Mouse (Mus musculus): ENCODE results near the gene Trappc1. TPM values are rescaled to one million over a fixed set of nuclear protein-coding genes. Genes with fewer than 3 reads are reported as not detected.

The Trappc1 gene
- polyA plus RNA-seq, 1 experiment = 96.0 TPM

DNA sequence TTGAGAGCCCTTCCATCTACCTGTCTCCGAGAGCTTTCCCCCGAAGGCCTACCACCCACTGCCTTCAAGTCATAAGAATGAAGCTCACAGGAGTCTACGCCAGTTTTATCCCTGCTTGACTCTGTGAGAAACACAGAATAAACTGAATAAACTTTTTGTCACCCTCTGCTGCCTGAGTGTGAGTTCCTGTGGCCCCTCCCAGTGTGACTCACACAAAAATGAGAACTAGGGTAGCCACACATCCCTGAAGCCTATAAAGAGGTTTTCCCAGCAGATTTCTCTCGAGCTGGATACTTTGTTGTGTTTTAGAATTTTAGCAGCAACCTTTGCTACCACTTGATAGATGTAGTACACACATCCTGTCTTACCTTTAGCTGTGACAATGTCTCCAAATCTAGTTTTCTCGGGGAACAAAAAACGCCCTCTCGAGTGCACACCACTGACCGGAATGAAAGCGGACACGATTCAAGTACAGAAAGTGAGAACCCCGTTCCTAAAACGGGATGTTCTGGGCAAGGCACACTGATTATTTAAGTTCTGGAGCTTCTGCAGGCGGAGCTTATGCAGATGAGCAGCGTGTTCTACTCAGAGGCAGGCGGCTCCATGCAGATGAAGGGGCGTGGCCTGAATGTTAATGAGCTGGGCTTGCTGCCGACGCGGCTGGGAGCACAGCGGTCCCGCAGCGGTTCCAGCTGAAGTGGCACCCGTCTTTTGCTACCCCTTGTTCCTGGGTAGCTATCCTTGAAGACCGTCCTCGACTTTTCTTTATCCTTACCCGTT, 2.0 kb downstream of the Trappc1 start, which contains the start of gene Kcnab3:
Gene Kcnab3, plus strand, starts transcription at position 631 of the 780 bp plus-strand sequence.
- Histone ChIP-seq H3K27me3 (ENCODE audit: control insufficient read depth, insufficient read depth, low read length, poor library complexity, severe bottlenecking) (peaks cover 9% of the 10 kb centered on the region), H3K4me3 (ENCODE audit: low read depth, low read length) (peak within 1 kb of the TSS; percentile 60), H3K27ac (ENCODE audit: insufficient read depth, low read length) (no peak within 1 kb of the TSS), H3K9ac (ENCODE audit: low read depth, poor library complexity, severe bottlenecking) (peak within 1 kb of the TSS; percentile 64), H3K4me1 (ENCODE audit: control insufficient read depth, insufficient read depth, low read length) (no peaks in the 10 kb centered on the region), H3K36me3 (ENCODE audit: control insufficient read depth, insufficient read depth, low read length, poor library complexity, severe bottlenecking) (no peaks in the 10 kb centered on the region; the same call in 1 of the 2 replicates), H3K9me3 (replicated peaks; ENCODE audit: control insufficient read depth, insufficient read depth, low read length, poor library complexity, severe bottlenecking) (no peaks in the 10 kb centered on the region)
- TF ChIP-seq POLR2A (IDR thresholded peaks at IDR 0.05; ENCODE audit: insufficient read depth, low read length) (peak; percentile 47), EP300 (IDR thresholded peaks at IDR 0.05; ENCODE audit: insufficient read depth, low read depth, low read length) (no peak)

DNA sequence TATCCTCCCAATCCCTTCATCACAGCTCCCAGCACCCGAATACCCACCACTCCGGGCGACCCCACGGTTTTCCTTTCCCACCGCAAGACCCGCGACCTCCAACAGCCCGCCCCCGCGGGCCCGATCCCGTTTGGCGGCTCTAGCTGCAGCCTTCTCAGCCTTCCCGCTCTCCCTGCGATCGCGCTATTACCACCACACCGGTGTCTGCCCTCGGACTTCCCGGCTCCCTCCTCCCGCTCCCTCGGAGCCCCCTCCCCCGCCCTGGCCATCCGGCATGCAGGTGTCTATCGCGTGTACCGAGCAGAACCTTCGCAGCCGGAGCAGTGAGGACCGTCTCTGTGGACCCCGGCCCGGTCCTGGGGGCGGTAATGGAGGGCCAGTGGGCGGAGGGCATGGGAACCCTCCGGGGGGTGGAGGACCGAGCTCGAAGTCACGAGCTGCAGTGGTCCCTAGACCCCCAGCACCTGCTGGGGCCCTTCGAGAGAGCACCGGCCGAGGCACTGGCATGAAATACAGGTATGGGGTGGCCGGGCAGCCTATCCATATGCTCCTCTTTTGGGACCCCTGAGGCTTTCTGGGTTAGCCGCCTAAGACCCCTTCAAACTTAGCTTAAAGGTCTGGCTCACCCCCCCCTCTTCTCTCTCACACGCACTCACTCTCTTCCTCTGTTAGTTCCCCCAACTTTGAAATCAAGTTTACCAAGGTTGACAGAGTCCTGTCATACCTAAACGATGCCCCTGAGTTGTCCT, 2.8 kb downstream of the Trappc1 start:
- no peak for TF ChIP-seq EP300 (IDR thresholded peaks at IDR 0.05; ENCODE audit: insufficient read depth, low read depth, low read length)
- no peak for TF ChIP-seq POLR2A (IDR thresholded peaks at IDR 0.05; ENCODE audit: insufficient read depth, low read length)
- no peak for TF ChIP-seq CTCF (IDR thresholded peaks at IDR 0.05; ENCODE audit: low read depth, low read length)
- Histone ChIP-seq H3K27ac (ENCODE audit: insufficient read depth, low read length) (no peak overlapping the region), H3K4me3 (ENCODE audit: low read depth, low read length) (peak overlapping the region; percentile 60), H3K27me3 (ENCODE audit: control insufficient read depth, insufficient read depth, low read length, poor library complexity, severe bottlenecking) (peaks cover 9% of the 10 kb centered on the region), H3K36me3 (ENCODE audit: control insufficient read depth, insufficient read depth, low read length, poor library complexity, severe bottlenecking) (no peaks in the 10 kb centered on the region), H3K4me1 (ENCODE audit: control insufficient read depth, insufficient read depth, low read length) (no peaks in the 10 kb centered on the region), H3K9ac (ENCODE audit: low read depth, poor library complexity, severe bottlenecking) (peak overlapping the region; percentile 64), H3K9me3 (replicated peaks; ENCODE audit: control insufficient read depth, insufficient read depth, low read length, poor library complexity, severe bottlenecking) (no peaks in the 10 kb centered on the region)

DNA sequence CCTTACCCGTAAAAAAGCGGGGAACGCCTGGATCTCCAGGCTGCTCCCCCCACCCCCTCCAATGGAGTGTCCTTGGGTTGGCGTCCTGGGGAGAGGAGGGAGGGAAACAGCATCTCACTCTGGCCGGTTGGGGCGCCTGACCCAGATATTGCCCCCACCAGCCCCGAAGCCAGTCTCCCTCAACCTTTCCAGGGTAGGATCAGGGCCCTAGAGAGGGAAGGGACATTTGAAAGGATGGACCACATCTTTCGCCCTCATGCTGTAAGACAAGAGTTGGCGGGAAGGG, 3.3 kb downstream of the Trappc1 start:
- Histone ChIP-seq H3K27ac (ENCODE audit: insufficient read depth, low read length) (no peak overlapping the region), H3K9ac (ENCODE audit: low read depth, poor library complexity, severe bottlenecking) (peak overlapping the region; percentile 64; the same call in 1 of the 2 replicates), H3K9me3 (replicated peaks; ENCODE audit: control insufficient read depth, insufficient read depth, low read length, poor library complexity, severe bottlenecking) (no peaks in the 10 kb centered on the region), H3K36me3 (ENCODE audit: control insufficient read depth, insufficient read depth, low read length, poor library complexity, severe bottlenecking) (no peaks in the 10 kb centered on the region), H3K4me1 (ENCODE audit: control insufficient read depth, insufficient read depth, low read length) (no peaks in the 10 kb centered on the region), H3K4me3 (ENCODE audit: low read depth, low read length) (peak overlapping the region; percentile 60; the same call in 1 of the 2 replicates), H3K27me3 (ENCODE audit: control insufficient read depth, insufficient read depth, low read length, poor library complexity, severe bottlenecking) (peaks cover 9% of the 10 kb centered on the region)
- TF ChIP-seq EP300 (IDR thresholded peaks at IDR 0.05; ENCODE audit: insufficient read depth, low read depth, low read length) (no peak), POLR2A (IDR thresholded peaks at IDR 0.05; ENCODE audit: insufficient read depth, low read length) (no peak), CTCF (IDR thresholded peaks at IDR 0.05; ENCODE audit: low read depth, low read length) (no peak)

DNA sequence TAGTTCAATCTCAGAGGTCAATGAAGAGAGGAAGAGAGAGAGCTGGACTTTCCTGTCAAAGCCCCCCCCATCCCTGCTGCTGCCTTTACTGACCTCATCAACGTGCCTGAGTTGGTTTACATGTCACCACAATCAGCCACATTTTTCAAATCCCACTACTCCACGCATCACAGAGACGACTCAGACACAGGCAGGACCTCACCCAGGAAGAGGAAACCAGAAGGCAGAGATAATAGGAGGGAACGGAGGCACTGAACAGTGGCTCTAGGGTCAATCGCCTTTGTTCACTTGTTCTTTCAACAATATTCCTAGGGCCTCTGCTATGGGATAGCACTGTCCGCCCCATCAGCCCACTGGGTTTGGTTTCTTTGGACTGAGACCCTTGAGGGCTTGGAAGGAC, 3.9 kb downstream of the Trappc1 start:
- TF ChIP-seq POLR2A (IDR thresholded peaks at IDR 0.05; ENCODE audit: insufficient read depth, low read length) (no peak), EP300 (IDR thresholded peaks at IDR 0.05; ENCODE audit: insufficient read depth, low read depth, low read length) (no peak), CTCF (IDR thresholded peaks at IDR 0.05; ENCODE audit: low read depth, low read length) (no peak)
- no peak overlapping the region for H3K9ac ChIP-seq (ENCODE audit: low read depth, poor library complexity, severe bottlenecking)
- H3K27me3 ChIP-seq (ENCODE audit: control insufficient read depth, insufficient read depth, low read length, poor library complexity, severe bottlenecking) = peaks cover 9% of the 10 kb centered on the region
- no peak overlapping the region for H3K27ac ChIP-seq (ENCODE audit: insufficient read depth, low read length)
- H3K4me1 ChIP-seq (ENCODE audit: control insufficient read depth, insufficient read depth, low read length) = no peaks in the 10 kb centered on the region
- H3K9me3 ChIP-seq (replicated peaks; ENCODE audit: control insufficient read depth, insufficient read depth, low read length, poor library complexity, severe bottlenecking) = no peaks in the 10 kb centered on the region
- H3K4me3 ChIP-seq (ENCODE audit: low read depth, low read length) = no peak overlapping the region
- H3K36me3 ChIP-seq (ENCODE audit: control insufficient read depth, insufficient read depth, low read length, poor library complexity, severe bottlenecking) = no peaks in the 10 kb centered on the region

DNA sequence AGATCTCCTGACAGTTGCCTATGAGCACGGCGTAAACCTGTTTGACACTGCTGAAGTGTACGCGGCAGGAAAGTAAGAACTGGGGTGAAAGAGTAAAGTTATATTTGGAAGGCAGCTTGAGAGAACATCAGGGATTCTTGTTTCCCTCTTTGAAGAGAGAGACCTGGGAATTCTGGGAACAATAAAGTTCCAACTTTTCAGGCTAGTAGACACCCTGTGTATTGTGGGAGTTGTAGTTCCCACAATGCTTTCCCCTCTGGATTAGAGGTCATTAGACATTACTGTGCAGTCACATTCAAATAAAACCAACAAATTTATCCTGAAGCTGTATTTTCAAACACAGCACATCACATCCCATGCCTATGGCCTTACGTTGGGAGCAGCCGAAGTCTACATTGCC, 4.7 kb downstream of the Trappc1 start:
- H3K27ac ChIP-seq (ENCODE audit: insufficient read depth, low read length) = no peak overlapping the region
- no peak overlapping the region for H3K9ac ChIP-seq (ENCODE audit: low read depth, poor library complexity, severe bottlenecking)
- no peaks in the 10 kb centered on the region for H3K36me3 ChIP-seq (ENCODE audit: control insufficient read depth, insufficient read depth, low read length, poor library complexity, severe bottlenecking)
- TF ChIP-seq CTCF (IDR thresholded peaks at IDR 0.05; ENCODE audit: low read depth, low read length) = no peak
- TF ChIP-seq EP300 (IDR thresholded peaks at IDR 0.05; ENCODE audit: insufficient read depth, low read depth, low read length) = no peak
- no peak for TF ChIP-seq POLR2A (IDR thresholded peaks at IDR 0.05; ENCODE audit: insufficient read depth, low read length)
- H3K27me3 ChIP-seq (ENCODE audit: control insufficient read depth, insufficient read depth, low read length, poor library complexity, severe bottlenecking) = peaks cover 9% of the 10 kb centered on the region
- no peak overlapping the region for H3K4me3 ChIP-seq (ENCODE audit: low read depth, low read length)
- H3K9me3 ChIP-seq (replicated peaks; ENCODE audit: control insufficient read depth, insufficient read depth, low read length, poor library complexity, severe bottlenecking) = no peaks in the 10 kb centered on the region
- H3K4me1 ChIP-seq (ENCODE audit: control insufficient read depth, insufficient read depth, low read length) = no peaks in the 10 kb centered on the region

DNA sequence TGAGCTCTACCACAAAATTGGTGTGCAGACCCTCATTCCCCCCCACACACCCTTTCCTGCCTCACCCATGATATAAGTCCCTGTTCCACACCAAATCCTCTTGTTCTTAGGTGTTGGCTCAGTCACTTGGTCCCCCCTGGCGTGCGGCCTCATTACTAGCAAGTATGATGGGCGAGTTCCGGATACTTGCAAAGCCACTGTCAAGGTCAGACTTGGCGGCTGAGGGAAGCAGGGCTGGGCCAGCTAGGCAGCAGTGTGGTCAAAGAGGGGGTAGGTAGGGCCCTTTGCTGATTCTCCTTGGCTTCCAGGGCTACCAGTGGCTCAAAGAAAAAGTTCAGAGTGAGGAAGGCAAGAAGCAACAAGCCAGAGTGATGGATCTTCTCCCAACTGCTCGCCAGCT, 7.4 kb downstream of the Trappc1 start:
- H3K9me3 ChIP-seq (replicated peaks; ENCODE audit: control insufficient read depth, insufficient read depth, low read length, poor library complexity, severe bottlenecking) = no peaks in the 10 kb centered on the region
- no peak for TF ChIP-seq CTCF (IDR thresholded peaks at IDR 0.05; ENCODE audit: low read depth, low read length)
- no peak for TF ChIP-seq POLR2A (IDR thresholded peaks at IDR 0.05; ENCODE audit: insufficient read depth, low read length)
- TF ChIP-seq EP300 (IDR thresholded peaks at IDR 0.05; ENCODE audit: insufficient read depth, low read depth, low read length) = no peak
- H3K36me3 ChIP-seq (ENCODE audit: control insufficient read depth, insufficient read depth, low read length, poor library complexity, severe bottlenecking) = no peaks in the 10 kb centered on the region
- H3K27me3 ChIP-seq (ENCODE audit: control insufficient read depth, insufficient read depth, low read length, poor library complexity, severe bottlenecking) = peaks cover 9% of the 10 kb centered on the region
- no peaks in the 10 kb centered on the region for H3K4me1 ChIP-seq (ENCODE audit: control insufficient read depth, insufficient read depth, low read length)
- no peak overlapping the region for H3K4me3 ChIP-seq (ENCODE audit: low read depth, low read length)
- H3K9ac ChIP-seq (ENCODE audit: low read depth, poor library complexity, severe bottlenecking) = no peak overlapping the region
- H3K27ac ChIP-seq (ENCODE audit: insufficient read depth, low read length) = no peak overlapping the region
